Mouse (Mus musculus): ENCODE measurements around the gene Diras1.
"Not testable (repeated sequence)": the region's sequence is repeated elsewhere in the genome, so short reads cannot be mapped to it uniquely, and the experiment has no call there.

Gene Diras1

DNA sequence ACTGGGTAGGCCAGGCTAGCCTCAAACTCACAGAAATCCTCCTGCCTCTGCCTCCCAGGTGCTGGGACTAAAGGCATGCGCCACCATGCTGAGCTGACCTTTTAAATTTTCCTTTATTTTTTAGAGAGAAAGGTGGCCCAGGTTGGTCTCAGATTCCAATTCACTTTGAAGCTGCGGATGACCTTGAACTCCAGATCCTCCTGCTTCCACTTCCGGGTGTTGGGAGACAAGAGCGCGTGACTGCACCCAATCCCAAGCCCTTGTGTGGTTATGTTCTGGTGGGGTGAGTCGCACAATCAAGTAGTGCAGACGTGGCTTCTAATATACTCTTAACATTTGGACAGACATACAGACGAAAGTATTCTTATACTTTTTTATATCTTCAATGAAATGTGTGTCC, 29.0 kb downstream of the Diras1 start:
- DNase-seq: no peak

- DNase-seq: peak; percentile 39 to 49
These were observed 30.3 kb downstream of the Diras1 start for GRCm38 (mm10) chr10:80995091-80995632.

DNA sequence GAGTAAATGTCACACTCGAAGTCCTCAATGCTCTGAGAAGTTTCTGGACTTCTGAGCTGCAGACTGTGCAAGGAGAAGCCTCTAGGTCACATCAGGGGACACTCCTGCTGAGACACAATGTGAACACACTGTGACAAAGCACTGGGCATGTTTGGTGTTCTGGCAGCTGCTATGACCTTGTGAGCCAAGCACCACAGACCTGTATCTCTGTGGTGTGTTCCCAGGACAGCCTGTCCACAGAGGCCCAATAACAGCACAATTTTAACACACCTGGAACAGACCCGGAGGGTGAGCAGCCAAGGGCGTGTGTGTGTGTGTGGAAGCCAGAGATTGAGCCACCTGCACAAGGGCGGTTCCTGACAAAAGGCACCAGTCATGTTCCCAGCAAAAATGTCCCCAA, 30.8 kb downstream of the Diras1 start:
- DNase-seq: no peak

DNA sequence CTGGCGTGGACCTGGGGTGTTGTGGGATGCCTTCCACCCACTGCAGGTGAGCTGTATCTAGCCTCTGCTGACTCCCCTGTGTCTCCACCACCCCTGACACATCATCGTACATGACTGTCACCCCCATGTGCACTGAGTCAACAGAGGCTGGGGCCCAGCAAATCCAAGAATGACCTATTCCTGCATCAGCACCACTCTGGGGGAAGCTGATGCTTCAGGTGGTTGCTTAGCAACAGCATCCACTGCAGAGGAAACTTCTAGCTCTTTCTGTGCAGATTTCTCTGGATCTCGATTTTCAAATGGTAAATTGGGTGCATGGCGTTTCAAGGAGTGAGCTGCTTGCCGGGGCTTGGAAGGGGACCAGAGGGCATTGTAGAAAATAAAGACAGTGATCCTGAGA, 32.2 kb downstream of the Diras1 start:
- no peak for DNase-seq

- DNase-seq: no peak
These were observed 33.5 kb downstream of the Diras1 start for GRCm38 (mm10) chr10:80991945-80992344.

GRCm38 (mm10) chr10:80991007-80991406, 34.5 kb downstream of the Diras1 start:
- no peak for DNase-seq

DNA sequence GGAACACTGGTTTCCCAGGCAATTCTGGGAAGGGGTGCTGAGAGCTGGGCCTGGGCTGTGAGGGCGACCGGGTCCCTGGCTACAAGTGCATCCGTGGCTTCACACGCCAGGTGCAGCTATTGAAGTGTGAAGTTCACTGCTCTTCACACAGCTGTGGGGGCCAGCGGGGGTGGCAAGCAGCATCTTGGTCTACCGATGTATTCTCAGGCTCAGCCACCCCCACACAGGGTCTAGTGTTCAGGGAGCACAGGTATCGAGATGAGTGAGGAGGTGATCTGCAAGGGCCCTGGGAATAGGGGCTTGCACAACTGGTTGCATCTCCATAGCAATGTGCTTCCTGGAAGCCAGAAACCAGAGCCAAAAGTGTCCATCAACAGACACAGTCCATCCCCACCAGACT, 35.1 kb downstream of the Diras1 start:
- peak; percentile 40 to 43 for DNase-seq

- DNase-seq: not testable (repeated sequence)
These were observed 35.6 kb downstream of the Diras1 start for GRCm38 (mm10) chr10:80989854-80990253.

- DNase-seq: no peak
These were observed 36.0 kb downstream of the Diras1 start for GRCm38 (mm10) chr10:80989446-80989845.

- peak; percentile 46 to 53 for DNase-seq
These were observed 37.6 kb downstream of the Diras1 start for GRCm38 (mm10) chr10:80987709-80988441.

DNA sequence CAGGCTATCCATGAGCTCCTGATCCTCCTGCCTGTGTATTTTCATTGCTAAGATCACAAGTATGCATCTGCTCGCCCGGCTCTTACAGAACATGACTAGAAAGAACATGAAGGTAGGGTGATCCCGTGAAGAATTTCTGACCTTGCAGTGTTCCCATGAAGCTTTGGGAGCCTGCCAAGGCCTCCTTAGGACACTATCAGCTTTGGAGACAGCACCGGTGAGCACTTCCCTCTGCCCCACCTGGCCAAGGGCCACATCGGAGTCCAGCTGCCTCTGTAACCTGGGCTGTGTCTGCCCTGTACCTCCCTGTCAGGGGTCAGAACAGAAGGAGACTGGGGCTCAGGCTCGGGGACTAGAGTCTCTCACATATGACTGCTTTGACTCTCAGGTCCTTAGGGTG, 38.7 kb downstream of the Diras1 start:
- DNase-seq: no peak

DNA sequence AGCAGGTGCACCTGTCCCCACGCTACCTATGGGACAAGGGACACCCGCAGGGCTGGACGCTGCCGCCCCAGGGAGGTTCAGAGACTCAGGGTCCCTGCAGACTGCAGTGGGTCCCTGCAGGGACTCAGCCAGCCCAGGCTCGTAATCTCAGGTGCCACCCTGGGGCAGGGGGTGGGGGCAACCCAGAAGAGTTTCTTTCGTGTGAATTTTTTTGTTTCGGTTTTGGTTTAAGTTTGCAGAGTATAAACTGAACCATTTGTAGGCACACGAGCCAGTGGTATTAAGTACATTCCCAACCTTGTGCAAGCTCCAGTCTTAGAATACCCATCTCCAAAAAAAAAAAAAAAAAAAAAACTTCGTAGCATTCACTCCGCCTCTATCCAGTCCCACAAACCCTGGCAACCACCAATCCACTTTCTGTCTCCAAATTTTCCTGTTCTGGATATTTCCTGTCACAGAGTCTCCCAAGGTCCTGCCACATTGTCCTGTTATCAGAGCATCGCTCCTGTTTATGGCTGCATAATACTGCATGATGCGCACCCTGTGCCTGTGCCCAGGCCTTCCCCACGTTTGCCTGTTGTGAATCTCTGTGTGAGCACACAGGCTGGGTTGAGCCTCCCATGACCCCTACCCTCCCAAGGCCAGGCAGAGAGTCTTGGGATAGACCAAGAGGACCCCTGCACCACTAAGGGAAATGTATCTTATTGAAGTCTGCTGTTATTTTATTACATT, 39.3 kb downstream of the Diras1 start:
- no peak for DNase-seq

DNA sequence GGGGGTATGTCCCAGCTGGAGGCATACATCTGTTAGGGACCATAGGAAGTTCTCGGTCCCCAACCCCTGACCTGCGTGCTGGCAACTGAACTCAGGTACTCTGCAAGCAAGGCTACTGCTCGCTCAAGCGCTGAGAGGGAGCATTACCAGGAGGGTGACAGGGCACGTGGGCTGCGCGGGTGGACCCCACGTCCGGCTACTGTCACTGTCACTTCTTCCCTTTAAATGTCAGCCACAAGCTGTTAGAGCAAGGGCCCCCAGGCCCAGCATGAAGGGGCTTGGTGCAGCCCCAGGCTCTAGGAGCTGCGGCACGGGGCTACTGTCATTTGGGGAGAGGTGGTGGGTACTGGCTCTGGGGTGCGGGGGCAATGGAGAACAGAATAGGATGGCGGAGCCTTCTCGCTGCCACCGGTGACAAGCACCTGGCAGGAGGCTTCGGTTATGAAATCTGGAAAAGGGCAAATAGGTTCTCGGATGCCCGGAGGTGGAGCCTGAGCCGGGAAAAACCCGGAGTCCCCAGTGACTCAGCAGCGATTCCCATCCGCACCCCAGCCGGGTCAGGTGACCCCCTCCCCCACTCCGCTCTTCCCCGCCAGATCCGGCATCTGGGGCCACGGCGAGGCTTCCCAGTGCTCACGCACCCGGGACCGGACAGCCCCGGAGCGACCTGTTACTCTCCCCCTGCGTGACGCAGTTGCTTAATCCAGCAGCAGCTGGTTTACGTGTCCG, 40.1 kb downstream of the Diras1 start:
- DNase-seq: peak; percentile 30 to 42

DNA sequence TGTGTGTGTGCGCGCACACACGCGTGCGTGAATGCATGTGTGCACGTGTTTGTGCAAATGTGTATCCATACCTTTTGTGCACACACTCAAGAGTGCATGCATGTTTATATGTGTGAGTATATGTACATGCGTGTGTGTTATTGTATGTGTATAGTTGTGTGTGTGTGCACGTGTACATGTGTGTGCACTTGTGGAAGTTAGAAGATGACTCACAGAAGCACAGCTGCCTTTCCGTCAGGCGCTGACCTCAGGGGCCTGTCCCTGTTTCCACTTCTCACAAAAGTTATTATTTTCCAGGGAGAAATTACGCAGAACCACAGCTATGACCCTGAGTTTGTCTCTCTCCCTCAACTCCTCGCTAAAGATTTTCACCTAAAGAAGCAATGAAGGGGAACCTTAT, 41.2 kb downstream of the Diras1 start:
- no peak for DNase-seq

DNA sequence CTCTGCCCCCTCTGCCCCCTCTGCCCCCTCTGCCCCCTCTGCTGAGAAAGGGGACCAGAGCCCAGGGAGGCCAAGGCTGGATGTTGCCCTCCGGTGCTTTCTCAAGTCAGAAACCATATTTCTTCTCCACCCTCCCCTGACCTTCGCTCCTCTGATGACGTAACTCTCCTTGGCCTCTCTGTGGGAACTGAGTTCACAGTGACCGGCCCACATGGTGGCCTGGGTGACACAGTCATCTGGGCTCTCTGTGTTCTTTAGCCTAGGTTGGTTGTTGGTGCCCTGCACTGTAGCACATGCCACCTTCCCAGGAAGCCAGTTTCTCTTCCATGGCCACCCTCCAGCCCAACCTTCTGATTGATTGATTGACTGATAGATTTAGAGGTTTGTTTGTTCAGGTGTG, 43.1 kb downstream of the Diras1 start:
- DNase-seq: no peak

DNA sequence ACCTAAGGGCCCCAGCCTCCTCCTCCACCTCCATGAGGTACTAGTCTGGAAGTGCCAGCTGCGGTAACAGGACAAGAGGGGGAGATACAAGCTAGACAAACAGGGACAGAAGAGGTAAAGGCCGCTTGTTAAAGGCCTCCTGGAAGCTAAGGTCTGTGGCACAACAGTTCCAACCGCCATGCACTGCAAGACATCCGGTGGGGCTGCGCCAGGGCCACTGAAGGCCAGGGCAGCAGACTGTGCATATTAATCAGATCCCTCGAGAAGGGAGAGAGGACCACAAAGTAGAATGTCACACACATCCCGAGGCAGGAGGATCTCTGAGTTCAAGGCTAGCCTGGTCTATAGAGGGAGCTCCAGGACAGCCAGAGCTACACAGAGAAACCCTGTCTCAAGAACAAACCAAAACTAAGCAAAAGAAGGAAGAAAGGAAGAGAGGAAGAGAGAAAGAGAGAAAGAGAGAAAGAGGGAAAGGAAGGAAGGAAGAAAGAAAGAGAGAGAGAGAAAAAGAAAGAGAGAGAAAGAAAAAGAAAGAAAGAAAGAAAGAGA, 43.8 kb downstream of the Diras1 start:
- no peak for DNase-seq

DNA sequence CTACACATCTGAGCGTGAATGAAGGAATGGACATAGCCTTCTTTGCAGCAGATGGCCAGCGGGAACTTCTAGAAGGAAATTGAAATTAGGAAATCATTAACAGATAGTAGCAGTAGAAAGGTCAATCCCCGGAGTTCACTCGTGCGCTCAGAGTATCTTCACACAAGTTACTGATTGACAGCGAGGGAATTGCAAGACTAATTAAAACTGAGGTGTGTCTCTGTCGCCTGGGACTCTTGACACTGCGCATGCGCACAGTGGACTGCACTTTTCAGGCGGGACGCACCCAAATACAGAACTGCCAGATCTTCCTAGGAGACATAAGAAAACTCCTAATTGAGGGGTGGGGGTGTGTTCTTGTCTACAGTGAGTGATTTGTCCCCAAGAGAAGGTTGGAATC, 50.0 kb downstream of the Diras1 start:
- no peak for DNase-seq

DNA sequence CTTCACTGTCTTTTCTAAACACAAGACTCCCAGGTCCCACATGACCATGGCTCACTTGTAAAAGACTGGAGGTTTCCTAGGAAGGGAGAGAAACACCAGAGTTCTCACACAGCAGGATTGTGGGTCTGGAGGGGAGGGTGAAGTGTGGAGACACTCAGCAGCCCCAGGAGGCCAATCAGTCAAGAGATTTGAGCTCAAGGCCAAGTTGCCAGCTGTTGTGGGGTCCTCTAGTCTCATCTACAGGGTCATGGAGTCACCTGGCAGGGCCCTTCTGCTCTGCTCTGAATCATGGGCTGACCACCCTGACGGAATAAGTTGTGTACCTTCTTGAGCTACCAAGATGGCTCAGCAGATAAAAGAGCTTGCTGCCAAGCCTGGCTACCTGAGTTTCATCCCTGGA, 51.7 kb downstream of the Diras1 start:
- DNase-seq: no peak

- no peak for DNase-seq
These were observed 53.1 kb downstream of the Diras1 start for GRCm38 (mm10) chr10:80972071-80972987.

DNA sequence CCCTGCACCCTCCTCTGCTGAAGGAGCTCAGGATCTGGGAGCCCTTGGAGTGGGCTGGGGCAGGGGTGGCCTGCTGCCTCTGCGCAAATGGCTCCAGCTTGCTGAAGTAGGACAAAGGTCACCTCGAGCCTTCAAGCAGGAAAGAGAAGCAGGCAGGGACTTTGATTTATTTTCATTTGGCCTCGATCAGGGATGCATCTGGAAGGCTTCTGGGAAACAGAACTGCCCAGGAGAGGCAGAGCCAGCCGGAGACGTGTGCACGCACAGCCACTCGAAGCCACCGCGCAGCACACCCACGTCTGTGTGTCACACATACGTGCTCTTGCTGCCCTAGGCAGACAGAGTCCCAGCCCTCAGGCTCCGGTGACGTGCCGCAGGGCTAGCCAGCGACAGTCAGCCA, 53.9 kb downstream of the Diras1 start:
- DNase-seq: no peak

DNA sequence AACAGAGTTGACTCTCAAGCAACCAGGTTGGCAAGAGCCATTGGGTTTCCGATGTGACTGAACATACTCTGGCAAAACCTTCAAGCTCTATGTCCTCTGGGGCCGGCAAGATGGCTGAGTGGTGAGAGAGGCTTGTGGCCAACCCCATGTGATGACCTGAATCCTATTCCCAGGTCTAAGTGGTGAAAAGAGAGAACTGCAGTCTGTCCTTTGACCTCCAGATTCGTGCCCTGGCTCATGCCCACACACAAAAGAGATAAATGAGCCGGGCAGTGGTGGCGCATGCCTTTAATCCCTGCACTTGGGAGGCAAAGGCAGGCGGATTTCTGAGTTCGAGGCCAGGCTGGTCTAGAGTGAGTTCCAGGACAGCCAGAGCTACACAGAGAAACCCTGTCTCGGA, 55.3 kb downstream of the Diras1 start:
- no peak for DNase-seq
